Mouse (Mus musculus): ENCODE data around the gene Pak1. TPM values are rescaled to one million over a fixed set of nuclear protein-coding genes. Genes with fewer than 3 reads are reported as not detected.

The Pak1 gene
- polyA plus RNA-seq (2015; fragmentation: Nextera tagmentation; extraction: Ambion mirVana) = 4.6 and 4.7 TPM in 2 replicates

DNA sequence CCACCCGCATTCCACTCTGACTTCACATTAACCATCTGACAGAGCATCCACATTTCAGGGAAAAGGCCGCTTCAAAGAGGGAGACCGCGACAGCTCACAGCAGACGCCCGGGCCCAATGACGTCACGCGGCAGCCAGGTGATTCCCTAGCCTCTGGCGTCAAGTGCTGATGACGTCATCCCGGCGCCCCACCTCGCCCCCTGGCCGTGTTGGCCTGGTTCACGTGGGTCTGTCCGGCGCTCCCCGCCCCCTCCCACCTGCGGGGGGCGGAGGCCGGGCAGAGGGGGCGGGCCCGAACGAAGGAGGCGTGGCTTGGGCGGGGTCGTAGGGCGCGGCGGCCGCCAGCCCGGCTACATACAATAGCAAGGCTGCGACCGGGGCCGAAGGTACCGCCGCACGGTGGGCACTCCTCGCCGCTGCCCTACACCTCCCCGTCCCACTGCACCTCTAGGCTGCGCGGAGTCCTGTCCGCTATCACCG is at the start of gene Pak1:
Pak1 (plus strand) TSS at position 352 of the 479 bp plus-strand sequence.
- WGBS = under 1% methylated on average over 37 of the region's 46 CpGs
- H3K9ac ChIP-seq = peak within 1 kb of the TSS; percentile 82

DNA sequence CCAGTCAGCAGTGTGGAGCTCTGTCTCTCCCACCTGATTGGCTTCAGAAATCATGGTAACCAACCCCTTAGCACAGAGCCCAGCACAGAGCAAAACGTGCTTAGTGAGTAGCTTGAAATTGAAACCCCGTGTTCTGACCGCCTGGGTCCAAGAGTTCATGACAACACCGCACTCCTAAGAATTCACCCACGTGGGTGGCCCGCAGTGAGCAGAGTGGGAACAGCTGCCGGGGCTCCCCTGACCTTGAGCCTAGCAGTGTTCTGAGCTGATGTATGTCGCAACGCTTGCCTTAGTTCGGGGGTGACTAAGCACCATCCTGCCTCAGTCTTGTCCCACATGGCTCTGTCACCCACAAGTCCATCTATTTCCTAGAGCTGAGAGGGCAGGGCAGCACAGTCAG is 47.4 kb upstream of the Pak1 start:
- no peaks in the 10 kb centered on the region for H3K9me3 ChIP-seq
- H3K4me2 ChIP-seq = no peak overlapping the region
- ATAC-seq (ENCODE audit: extremely low read depth, insufficient number of reproducible peaks, low FRiP score, low TSS enrichment) = no peak
- H3K27me3 ChIP-seq (replicated peaks) = peaks cover 5% of the 10 kb centered on the region; the same call in 1 of the 2 replicates
- 72% methylated on average over 10 of the region's 10 CpGs for WGBS
- no peak overlapping the region for H3K9ac ChIP-seq
- no peaks in the 10 kb centered on the region for H3K36me3 ChIP-seq
- H3K27ac ChIP-seq (replicated peaks) = no peak overlapping the region
- peaks cover 9% of the 10 kb centered on the region for H3K4me1 ChIP-seq
- H3K4me3 ChIP-seq = no peak overlapping the region

More for the DNA sequence above, at the start of gene Pak1:
- no peaks in the 10 kb centered on the region for H3K36me3 ChIP-seq
- H3K4me3 ChIP-seq = peak within 1 kb of the TSS; percentile 77
- H3K9me3 ChIP-seq = no peaks in the 10 kb centered on the region
- peak; percentile 88 for ATAC-seq (ENCODE audit: extremely low read depth, insufficient number of reproducible peaks, low FRiP score, low TSS enrichment)
- 0 out of 2 replicates have a peak, but pooled peaks cover 11% of the 10 kb centered on the region for H3K4me1 ChIP-seq
- no peak within 1 kb of the TSS for H3K27ac ChIP-seq (replicated peaks)
- peak within 1 kb of the TSS; percentile 98 for H3K4me2 ChIP-seq
- H3K27me3 ChIP-seq (replicated peaks) = peaks cover 74% of the 10 kb centered on the region

DNA sequence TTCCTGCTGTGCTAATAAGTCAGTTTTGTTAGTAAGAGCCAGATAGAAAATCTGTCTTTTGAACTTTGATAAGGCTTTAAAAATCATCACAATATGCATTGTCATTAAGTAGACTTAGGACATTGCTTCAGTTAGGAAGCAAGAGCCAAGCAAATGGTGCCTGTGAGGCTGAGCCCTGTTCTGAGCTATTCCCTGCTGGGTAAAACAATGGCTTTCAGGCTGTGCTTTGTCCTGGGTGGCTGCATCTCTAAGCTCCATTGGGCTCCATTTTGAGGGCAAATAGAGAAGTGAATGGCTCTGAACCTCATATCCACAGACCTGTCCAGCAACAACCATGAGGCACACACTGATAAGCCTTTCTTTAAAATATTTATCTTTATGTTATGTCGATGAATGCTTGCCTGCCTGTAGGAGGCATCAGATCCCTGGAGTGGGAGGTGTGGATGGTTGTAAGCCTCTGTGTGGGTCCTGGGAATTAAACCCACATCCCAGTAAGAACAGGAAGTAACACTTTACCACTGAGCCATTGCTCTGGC is 46.5 kb upstream of the Pak1 start:
- no peak for ATAC-seq (ENCODE audit: extremely low read depth, insufficient number of reproducible peaks, low FRiP score, low TSS enrichment)
- Histone ChIP-seq H3K4me2 (no peak overlapping the region), H3K27me3 (replicated peaks) (no peaks in the 10 kb centered on the region), H3K4me3 (no peak overlapping the region), H3K27ac (replicated peaks) (no peak overlapping the region), H3K9ac (no peak overlapping the region), H3K36me3 (no peaks in the 10 kb centered on the region), H3K4me1 (peaks cover 8% of the 10 kb centered on the region), H3K9me3 (no peaks in the 10 kb centered on the region)
- 19% methylated on average over 1 of the region's 1 CpGs for WGBS

GRCm38 (mm10) chr7:97745299-97745698 is 43.0 kb upstream of the Pak1 start:
- Histone ChIP-seq H3K4me1 (peaks cover 8% of the 10 kb centered on the region; the same call in 1 of the 2 replicates), H3K4me2 (no peak overlapping the region), H3K27me3 (replicated peaks) (no peaks in the 10 kb centered on the region), H3K4me3 (no peak overlapping the region), H3K9ac (no peak overlapping the region), H3K27ac (replicated peaks) (no peak overlapping the region), H3K9me3 (no peaks in the 10 kb centered on the region), H3K36me3 (no peaks in the 10 kb centered on the region)
- 20% methylated on average over 3 of the region's 3 CpGs for WGBS
- no peak for ATAC-seq (ENCODE audit: extremely low read depth, insufficient number of reproducible peaks, low FRiP score, low TSS enrichment)

DNA sequence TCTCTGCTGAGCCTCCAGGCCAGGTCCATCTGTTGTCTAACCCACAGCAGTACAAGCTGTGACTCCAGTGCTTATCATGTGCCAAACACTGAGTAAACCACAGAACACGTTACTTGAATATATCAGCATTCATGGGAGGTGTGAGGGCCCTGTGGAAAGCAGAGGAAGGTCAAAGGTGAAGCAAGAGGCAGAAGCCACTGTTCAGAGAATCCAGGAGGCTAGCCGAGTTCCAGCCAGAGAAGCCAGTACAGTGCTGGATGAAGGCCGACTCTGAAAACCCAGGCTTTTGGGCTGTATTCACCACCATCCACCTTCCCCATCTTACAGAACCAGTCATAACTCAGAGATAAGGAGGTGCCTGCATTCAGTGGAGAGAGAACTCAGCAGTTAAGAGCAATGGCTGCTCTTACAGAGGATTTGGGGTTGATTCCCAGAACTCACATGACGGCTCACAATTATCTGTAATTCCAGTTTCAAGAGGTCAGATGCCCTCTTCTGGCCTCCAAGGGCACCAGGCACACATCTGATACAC is 41.1 kb upstream of the Pak1 start:
- no peak overlapping the region for H3K9ac ChIP-seq
- H3K36me3 ChIP-seq = no peaks in the 10 kb centered on the region
- peaks cover 8% of the 10 kb centered on the region; the same call in 1 of the 2 replicates for H3K4me1 ChIP-seq
- ATAC-seq (ENCODE audit: extremely low read depth, insufficient number of reproducible peaks, low FRiP score, low TSS enrichment) = no peak
- H3K4me2 ChIP-seq = no peak overlapping the region
- H3K27me3 ChIP-seq (replicated peaks) = no peaks in the 10 kb centered on the region
- no peaks in the 10 kb centered on the region for H3K9me3 ChIP-seq
- H3K27ac ChIP-seq (replicated peaks) = no peak overlapping the region
- WGBS = 52% methylated on average over 4 of the region's 4 CpGs
- H3K4me3 ChIP-seq = no peak overlapping the region

DNA sequence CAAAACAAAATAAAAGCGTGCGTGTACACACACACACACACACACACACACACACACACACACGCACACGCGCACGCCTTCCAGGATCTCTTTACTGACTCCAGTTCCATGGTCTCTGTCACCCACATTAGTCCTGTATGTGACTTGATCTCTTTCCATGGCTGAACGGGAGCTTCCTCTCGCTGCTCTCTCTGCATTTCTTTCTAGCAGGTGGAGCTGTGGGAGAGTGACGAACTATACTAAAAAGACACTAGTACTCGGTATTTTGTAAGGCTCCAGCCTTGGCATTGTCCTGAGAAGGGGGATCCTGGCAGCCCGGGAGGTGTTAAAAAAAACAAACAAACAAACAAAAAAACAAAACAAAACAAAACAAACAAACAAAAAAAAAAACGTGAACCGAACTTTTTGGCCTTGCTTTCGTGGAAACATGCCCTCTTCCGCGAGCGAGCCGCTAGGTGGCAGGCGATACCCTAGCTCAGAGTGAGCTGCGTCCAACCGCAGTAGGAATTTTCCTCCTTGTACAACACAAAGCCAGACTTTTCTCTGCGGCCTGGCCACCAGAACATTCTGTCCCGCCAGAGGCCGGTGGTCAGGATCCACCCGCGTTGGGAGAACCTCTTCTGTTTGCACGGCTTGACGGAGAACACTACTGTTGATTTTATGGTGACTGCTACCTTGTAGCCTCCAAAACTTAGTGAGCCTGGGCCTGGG is 40.4 kb upstream of the Pak1 start:
- no peak overlapping the region for H3K27ac ChIP-seq (replicated peaks)

DNA sequence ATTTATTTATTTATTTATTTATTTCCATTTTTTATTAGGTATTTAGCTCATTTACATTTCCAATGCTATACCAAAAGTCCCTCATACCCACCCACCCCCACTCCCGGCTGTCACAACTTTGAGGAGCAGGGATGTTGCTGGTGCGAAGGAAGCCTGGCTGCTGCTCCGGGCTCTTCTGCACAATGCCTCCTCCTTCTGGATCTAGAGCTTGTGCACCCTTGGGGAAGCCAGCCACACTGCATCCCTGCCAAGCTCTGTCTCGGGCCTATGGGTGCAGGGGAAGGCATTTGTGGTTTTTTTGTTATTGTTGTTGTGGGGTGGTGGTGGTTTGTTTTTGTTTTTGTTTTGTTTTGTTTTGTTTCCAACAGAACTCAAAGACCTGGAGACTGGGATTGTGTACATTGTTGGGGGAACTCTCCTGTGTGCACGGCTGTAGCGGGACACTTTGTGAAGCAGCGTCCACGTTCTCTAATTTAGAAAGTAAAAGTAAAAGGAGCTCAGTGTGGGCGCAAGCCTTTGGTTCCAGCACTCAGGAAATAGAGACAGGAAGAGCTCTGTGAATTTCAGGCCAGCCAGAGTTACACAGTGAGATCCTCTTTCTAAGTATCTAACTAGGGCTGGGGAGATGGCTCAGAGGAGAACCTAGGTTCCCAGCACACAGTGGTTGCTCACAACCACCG is 39.7 kb upstream of the Pak1 start:
- peak overlapping the region; percentile 62 for H3K4me2 ChIP-seq
- no peaks in the 10 kb centered on the region for H3K36me3 ChIP-seq
- H3K4me1 ChIP-seq = peaks cover 8% of the 10 kb centered on the region; the same call in 1 of the 2 replicates
- peak overlapping the region; percentile 21; the same call in 1 of the 2 replicates for H3K9ac ChIP-seq
- 0 out of 2 replicates have a peak overlapping the region, but pooled peaks have one; percentile 20 for H3K27ac ChIP-seq (replicated peaks)
- no peaks in the 10 kb centered on the region for H3K27me3 ChIP-seq (replicated peaks)
- no peaks in the 10 kb centered on the region for H3K9me3 ChIP-seq
- peak overlapping the region; percentile 25 for H3K4me3 ChIP-seq
- 62% methylated on average over 10 of the region's 10 CpGs for WGBS
- no peak for ATAC-seq (ENCODE audit: extremely low read depth, insufficient number of reproducible peaks, low FRiP score, low TSS enrichment)

More for the DNA sequence above, 40.4 kb upstream of the Pak1 start:
- 26% methylated on average over 28 of the region's 28 CpGs for WGBS
- H3K4me2 ChIP-seq = peak overlapping the region; percentile 62
- H3K9me3 ChIP-seq = no peaks in the 10 kb centered on the region
- ATAC-seq (ENCODE audit: extremely low read depth, insufficient number of reproducible peaks, low FRiP score, low TSS enrichment) = no peak
- no peaks in the 10 kb centered on the region for H3K36me3 ChIP-seq
- H3K9ac ChIP-seq = peak overlapping the region; percentile 70
- H3K4me3 ChIP-seq = peak overlapping the region; percentile 24
- H3K4me1 ChIP-seq = peaks cover 8% of the 10 kb centered on the region; the same call in 1 of the 2 replicates
- H3K27me3 ChIP-seq (replicated peaks) = no peaks in the 10 kb centered on the region

DNA sequence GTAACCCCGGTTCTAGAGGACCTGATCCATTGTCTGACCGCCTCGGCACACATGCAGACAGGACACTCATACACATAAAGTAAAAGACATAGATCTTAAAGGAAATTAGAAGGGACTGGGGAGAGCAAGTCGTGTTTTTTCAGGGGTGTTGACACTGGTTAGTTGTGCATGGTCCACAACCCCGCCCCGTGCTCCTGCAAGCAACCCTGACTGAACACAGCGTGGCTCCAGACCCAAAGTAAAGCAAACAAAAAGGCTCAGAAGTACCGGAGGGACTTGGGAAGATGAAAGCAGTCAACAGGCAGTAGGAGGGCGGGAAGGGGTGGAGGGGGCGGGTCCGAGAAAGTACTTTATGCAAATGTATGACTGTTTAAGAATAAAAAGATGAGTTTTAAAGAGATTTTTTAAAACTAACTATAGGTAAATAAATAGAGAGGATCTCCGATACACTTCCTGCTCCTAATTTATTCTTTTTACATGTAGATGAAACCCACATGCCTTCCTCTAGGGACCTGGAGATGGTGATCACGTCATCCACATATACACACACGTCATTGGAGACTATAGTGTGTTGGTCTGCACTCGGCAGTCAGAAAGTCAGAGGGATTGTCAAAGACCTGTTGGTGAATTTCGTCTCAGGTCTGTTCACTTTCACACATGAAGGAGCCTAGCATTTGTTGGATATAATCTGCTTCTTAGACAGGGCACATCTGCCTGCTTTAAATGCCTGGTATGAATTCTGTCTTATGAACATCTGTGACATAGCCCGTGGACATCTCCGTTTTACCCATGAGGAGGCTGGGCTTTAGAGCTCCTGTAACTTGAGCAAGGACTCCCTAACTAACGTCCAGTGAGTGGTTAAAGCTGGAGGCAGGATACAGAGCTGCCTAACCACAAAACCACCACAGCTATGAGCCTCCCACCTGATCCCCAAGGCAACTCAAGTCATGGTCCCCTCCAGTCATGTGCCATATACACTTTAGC is 38.8 kb upstream of the Pak1 start:
- H3K27ac ChIP-seq (replicated peaks) = 0 out of 2 replicates have a peak overlapping the region, but pooled peaks have one; percentile 20

DNA sequence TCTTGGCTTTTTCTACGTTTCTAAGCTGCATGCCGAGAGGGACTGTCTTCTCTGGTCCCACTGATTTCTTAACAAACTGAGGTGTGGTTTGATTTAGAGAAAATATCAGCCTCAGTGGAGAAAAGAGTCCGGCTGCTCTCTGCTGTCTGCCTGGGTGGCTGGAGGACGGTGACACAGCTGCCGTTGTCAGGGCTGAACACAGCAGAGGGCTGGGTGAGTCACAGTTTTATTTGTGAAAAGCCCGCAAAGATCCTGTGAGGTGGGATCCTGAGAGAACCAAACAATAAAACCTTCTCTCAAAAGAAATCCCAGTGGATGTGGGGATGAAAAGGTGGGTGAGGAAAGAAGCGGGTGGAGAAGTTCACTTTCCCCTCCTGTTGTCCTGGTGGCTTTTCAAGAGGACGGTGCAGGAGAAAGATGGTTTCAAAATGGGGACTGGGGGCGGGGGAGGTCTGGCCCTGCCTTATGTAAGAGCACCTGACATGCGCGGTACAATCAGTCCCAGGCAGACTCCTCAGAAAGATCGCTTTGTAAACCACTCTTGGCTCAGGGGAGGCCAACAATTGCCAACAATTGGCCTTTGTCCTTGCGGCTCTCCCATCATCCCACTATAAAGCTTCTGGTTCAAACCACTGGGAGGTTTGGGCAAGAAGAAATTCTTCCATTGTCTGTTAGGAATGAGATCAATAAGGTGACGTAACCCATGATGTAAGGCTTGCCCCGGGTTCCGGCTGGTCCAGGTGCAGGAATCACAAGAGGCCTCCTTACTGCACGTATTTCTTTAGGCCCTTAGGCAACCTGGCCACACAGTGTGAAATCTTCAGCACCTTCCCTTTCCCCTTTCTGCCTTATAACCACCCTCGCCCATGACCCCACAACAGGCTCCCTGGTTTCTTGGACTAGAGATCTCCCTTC is 31.1 kb upstream of the Pak1 start:
- no peak for ATAC-seq (ENCODE audit: extremely low read depth, insufficient number of reproducible peaks, low FRiP score, low TSS enrichment)
- no peaks in the 10 kb centered on the region for H3K36me3 ChIP-seq
- no peaks in the 10 kb centered on the region for H3K4me1 ChIP-seq
- H3K27ac ChIP-seq (replicated peaks) = no peak overlapping the region
- 65% methylated on average over 18 of the region's 18 CpGs for WGBS
- no peak overlapping the region for H3K9ac ChIP-seq
- no peak overlapping the region for H3K4me3 ChIP-seq
- no peaks in the 10 kb centered on the region for H3K9me3 ChIP-seq
- H3K4me2 ChIP-seq = 0 out of 2 replicates have a peak overlapping the region, but pooled peaks have one; percentile 1
- no peaks in the 10 kb centered on the region for H3K27me3 ChIP-seq (replicated peaks)

More for the DNA sequence above, 38.8 kb upstream of the Pak1 start:
- Histone ChIP-seq H3K4me3 (peak overlapping the region; percentile 25), H3K9ac (0 out of 2 replicates have a peak overlapping the region, but pooled peaks have one; percentile 21), H3K4me1 (peaks cover 8% of the 10 kb centered on the region; the same call in 1 of the 2 replicates), H3K4me2 (peak overlapping the region; percentile 62), H3K9me3 (no peaks in the 10 kb centered on the region), H3K36me3 (no peaks in the 10 kb centered on the region), H3K27me3 (replicated peaks) (no peaks in the 10 kb centered on the region)
- 33% methylated on average over 19 of the region's 19 CpGs for WGBS
- ATAC-seq (ENCODE audit: extremely low read depth, insufficient number of reproducible peaks, low FRiP score, low TSS enrichment) = no peak
